13 mouse cellular contexts compared by ENCODE assay signal in genomic region chr12:112927265-112927664, GRCm38 (mm10). TPM values are rescaled to one million over a fixed set of nuclear protein-coding genes. Genes with fewer than 3 reads are reported as not detected.
DNase-seq lines count a peak whose midpoint lies in the region; ATAC-seq and TF ChIP-seq lines count a peak whose summit lies in the region.
"Had no signal": no experiment of that assay in that cellular context is flagged by ENCODE, and none has a peak within 500 bp of the region (broad histone marks: within the 10 kb centered on the region; RNA-seq: fewer than 3 reads in every experiment).

No protein-coding gene starts in this region.

- WGBS in kidney, embryonic 15.5 days, result 54% methylated on average over 14 of the region's 14 CpGs
- WGBS in kidney, adult 2 months, result 49% methylated on average over 14 of the region's 14 CpGs
- 51% methylated on average over 14 of the region's 14 CpGs for WGBS in embryonic facial prominence, embryonic 13.5 days
- 60% methylated on average over 14 of the region's 14 CpGs for WGBS in hindbrain, postnatal 0 days
- WGBS in neural tube, embryonic 13.5 days, result 73% methylated on average over 14 of the region's 14 CpGs
- 84% methylated on average over 14 of the region's 14 CpGs for WGBS in intestine, postnatal 0 days

- H3K9ac ChIP-seq in kidney, embryonic 15.5 days, result no peak overlapping the region
- 0 out of 2 replicates have a peak overlapping the region, but pooled peaks have one; percentile 7 for H3K9ac ChIP-seq in embryonic facial prominence, embryonic 13.5 days
- H3K9ac ChIP-seq in hindbrain, postnatal 0 days (replicated peaks; ENCODE audit: low read length), result no peak overlapping the region
- peak overlapping the region; percentile 83 for H3K9ac ChIP-seq in neural tube, embryonic 13.5 days
- H3K9ac ChIP-seq in intestine, postnatal 0 days (ENCODE audit: low read depth, low read length), result no peak overlapping the region

- peaks cover 78% of the 10 kb centered on the region for H3K27me3 ChIP-seq in kidney, embryonic 15.5 days
- H3K27me3 ChIP-seq in kidney, adult 2 months (replicated peaks; ENCODE audit: control insufficient read depth, insufficient read depth, low read length), result peaks cover 2% of the 10 kb centered on the region; the same call in 1 of the 2 replicates
- peaks cover 66% of the 10 kb centered on the region for H3K27me3 ChIP-seq in embryonic facial prominence, embryonic 13.5 days
- H3K27me3 ChIP-seq in hindbrain, postnatal 0 days (ENCODE audit: insufficient read depth, low read length), result no peaks in the 10 kb centered on the region; the same call in 1 of the 2 replicates
- H3K27me3 ChIP-seq in neural tube, embryonic 13.5 days, result peaks cover 51% of the 10 kb centered on the region
- peaks cover 37% of the 10 kb centered on the region for H3K27me3 ChIP-seq in intestine, postnatal 0 days (replicated peaks; ENCODE audit: control insufficient read depth, insufficient read depth, low read length)

- H3K27ac ChIP-seq in kidney, embryonic 15.5 days, result no peak overlapping the region
- H3K27ac ChIP-seq in kidney, adult 2 months (ENCODE audit: insufficient read depth, low read depth, low read length), result no peak overlapping the region
- H3K27ac ChIP-seq in embryonic facial prominence, embryonic 13.5 days, result no peak overlapping the region
- no peak overlapping the region for H3K27ac ChIP-seq in hindbrain, postnatal 0 days
- H3K27ac ChIP-seq in neural tube, embryonic 13.5 days (replicated peaks), result no peak overlapping the region
- no peak overlapping the region for H3K27ac ChIP-seq in intestine, postnatal 0 days (ENCODE audit: low read depth, low read length)

- ATAC-seq in kidney, embryonic 15.5 days (replicated peaks; ENCODE audit: low FRiP score), result no peak
- no peak for ATAC-seq in embryonic facial prominence, embryonic 13.5 days (ENCODE audit: insufficient number of reproducible peaks, insufficient read depth, low FRiP score, low TSS enrichment, low read depth)
- ATAC-seq in hindbrain, postnatal 0 days, result no peak
- no peak for ATAC-seq in neural tube, embryonic 13.5 days (ENCODE audit: low read depth)
- no peak for ATAC-seq in intestine, postnatal 0 days

- H3K4me3 ChIP-seq in kidney, embryonic 15.5 days (replicated peaks), result no peak overlapping the region
- H3K4me3 ChIP-seq in kidney, adult 2 months (ENCODE audit: insufficient read depth, low read depth, low read length), result no peak overlapping the region
- peak overlapping the region; percentile 63 for H3K4me3 ChIP-seq in embryonic facial prominence, embryonic 13.5 days
- H3K4me3 ChIP-seq in hindbrain, postnatal 0 days (ENCODE audit: low read length), result no peak overlapping the region
- peak overlapping the region; percentile 68; the same call in 1 of the 2 replicates for H3K4me3 ChIP-seq in neural tube, embryonic 13.5 days
- no peak overlapping the region for H3K4me3 ChIP-seq in intestine, postnatal 0 days (ENCODE audit: low read depth, low read length)
- H3K4me3 ChIP-seq: erythroblast, embryonic 14.5 days had no signal

- DNase-seq in kidney, adult 2 months, result no peak
- DNase-seq in hindbrain, postnatal 0 days (ENCODE audit: low spot score), result no peak
- no peak for DNase-seq in layer of hippocampus, postnatal 10 days (ENCODE audit: low spot score in 2 of 2)
- DNase-seq in adrenal gland, postnatal 25 days, result no peak
- DNase-seq: adrenal gland, adult 2 months; cerebellum, adult 2 months; layer of hippocampus, postnatal 36 days; thymus, postnatal 4 days had no signal

- no peaks in the 10 kb centered on the region for H3K9me3 ChIP-seq in kidney, embryonic 15.5 days (replicated peaks)
- H3K9me3 ChIP-seq in embryonic facial prominence, embryonic 13.5 days, result no peaks in the 10 kb centered on the region
- H3K9me3 ChIP-seq in hindbrain, postnatal 0 days (ENCODE audit: low read length), result no peaks in the 10 kb centered on the region
- no peaks in the 10 kb centered on the region for H3K9me3 ChIP-seq in neural tube, embryonic 13.5 days
- H3K9me3 ChIP-seq in intestine, postnatal 0 days (ENCODE audit: control insufficient read depth), result no peaks in the 10 kb centered on the region

- no peak for TF ChIP-seq POLR2A in kidney, adult 2 months (IDR thresholded peaks at IDR 0.05; ENCODE audit: low read depth, low read length)

- no peaks in the 10 kb centered on the region for H3K36me3 ChIP-seq in kidney, embryonic 15.5 days
- no peaks in the 10 kb centered on the region for H3K36me3 ChIP-seq in kidney, adult 2 months (ENCODE audit: control insufficient read depth, insufficient read depth, low read length)
- H3K36me3 ChIP-seq in embryonic facial prominence, embryonic 13.5 days, result no peaks in the 10 kb centered on the region
- no peaks in the 10 kb centered on the region for H3K36me3 ChIP-seq in hindbrain, postnatal 0 days (ENCODE audit: insufficient read depth, low read length)
- no peaks in the 10 kb centered on the region for H3K36me3 ChIP-seq in neural tube, embryonic 13.5 days
- H3K36me3 ChIP-seq in intestine, postnatal 0 days (ENCODE audit: control insufficient read depth, insufficient read depth), result no peaks in the 10 kb centered on the region

- no peak for TF ChIP-seq CTCF in kidney, adult 2 months (conservative IDR thresholded peaks at IDR 0.05; ENCODE audit: insufficient read depth, insufficient read length, low read depth, low read length)
- no peak for TF ChIP-seq CTCF in hindbrain, postnatal 0 days (IDR thresholded peaks at IDR 0.05; ENCODE audit: low read depth)
- no peak for TF ChIP-seq CTCF in intestine, postnatal 0 days (IDR thresholded peaks at IDR 0.05; ENCODE audit: low read depth)

- H3K4me2 ChIP-seq in kidney, embryonic 15.5 days, result 0 out of 2 replicates have a peak overlapping the region, but pooled peaks have one; percentile 4
- peak overlapping the region; percentile 98 for H3K4me2 ChIP-seq in embryonic facial prominence, embryonic 13.5 days
- peak overlapping the region; percentile 72 for H3K4me2 ChIP-seq in hindbrain, postnatal 0 days (ENCODE audit: low read depth, low read length)
- H3K4me2 ChIP-seq in neural tube, embryonic 13.5 days, result peak overlapping the region; percentile 81
- H3K4me2 ChIP-seq in intestine, postnatal 0 days (replicated peaks; ENCODE audit: low read depth), result no peak overlapping the region

- H3K4me1 ChIP-seq in kidney, embryonic 15.5 days, result peaks cover 39% of the 10 kb centered on the region
- no peaks in the 10 kb centered on the region for H3K4me1 ChIP-seq in kidney, adult 2 months (ENCODE audit: control insufficient read depth, insufficient read depth, low read length)
- H3K4me1 ChIP-seq in embryonic facial prominence, embryonic 13.5 days, result peaks cover 31% of the 10 kb centered on the region
- peaks cover 9% of the 10 kb centered on the region; the same call in 1 of the 2 replicates for H3K4me1 ChIP-seq in hindbrain, postnatal 0 days (ENCODE audit: insufficient read depth, low read length)
- peaks cover 64% of the 10 kb centered on the region for H3K4me1 ChIP-seq in neural tube, embryonic 13.5 days (replicated peaks)
- peaks cover 6% of the 10 kb centered on the region; the same call in 1 of the 2 replicates for H3K4me1 ChIP-seq in intestine, postnatal 0 days (replicated peaks; ENCODE audit: control insufficient read depth, insufficient read depth, low read length)

RNA-seq across cellular contexts. Expression of gene Jag2, which starts 2.3 kb away (rescaled TPM):
- polyA plus RNA-seq in kidney, embryonic 15.5 days (2015; fragmentation: Nextera tagmentation; extraction: Ambion mirVana), result 3.0 and 3.5 TPM in 2 replicates
- polyA plus RNA-seq in kidney, adult 2 months (2012; rRNA removed), result 10.1 and 10.6 TPM in 2 replicates
- 7.4 and 11.5 TPM in 2 replicates for polyA plus RNA-seq in embryonic facial prominence, embryonic 13.5 days (2015; fragmentation: Nextera tagmentation; extraction: Ambion mirVana)
- 63.4 and 88.4 TPM in 2 replicates for total RNA-seq in hindbrain, postnatal 0 days (2014; rRNA removed)
- 7.7 and 8.5 TPM in 2 replicates for polyA plus RNA-seq in hindbrain, postnatal 0 days (2015; fragmentation: Nextera tagmentation; extraction: Ambion mirVana)
- polyA plus RNA-seq in neural tube, embryonic 13.5 days (2015; fragmentation: Nextera tagmentation; extraction: Ambion mirVana), result 8.6 and 9.6 TPM in 2 replicates
- 1.4 and 1.6 TPM in 2 replicates for polyA plus RNA-seq in intestine, postnatal 0 days (2015; fragmentation: Nextera tagmentation; extraction: Ambion mirVana)
- 10 to 100 TPM; 51.6 to 66.5 TPM for total RNA-seq in layer of hippocampus, postnatal 10 days (2021)
- 7.6 and 8.4 TPM in 2 replicates for total RNA-seq in adrenal gland, postnatal 25 days (2021)
- polyA plus RNA-seq: erythroblast, embryonic 14.5 days had no signal

RNA-seq across cellular contexts. Expression of gene Nudt14, which starts 14.7 kb away (rescaled TPM):
- 87.5 and 88.5 TPM in 2 replicates for polyA plus RNA-seq in kidney, embryonic 15.5 days (2015; fragmentation: Nextera tagmentation; extraction: Ambion mirVana)
- polyA plus RNA-seq in kidney, adult 2 months (2012; rRNA removed), result 66.1 and 73.0 TPM in 2 replicates
- 83.4 and 103 TPM in 2 replicates for polyA plus RNA-seq in embryonic facial prominence, embryonic 13.5 days (2015; fragmentation: Nextera tagmentation; extraction: Ambion mirVana)
- total RNA-seq in hindbrain, postnatal 0 days (2014; rRNA removed), result 29.0 and 29.4 TPM in 2 replicates
- polyA plus RNA-seq in hindbrain, postnatal 0 days (2015; fragmentation: Nextera tagmentation; extraction: Ambion mirVana), result 51.7 and 54.8 TPM in 2 replicates
- 55.1 and 74.8 TPM in 2 replicates for polyA plus RNA-seq in neural tube, embryonic 13.5 days (2015; fragmentation: Nextera tagmentation; extraction: Ambion mirVana)
- polyA plus RNA-seq in intestine, postnatal 0 days (2015; fragmentation: Nextera tagmentation; extraction: Ambion mirVana), result 90.6 and 92.1 TPM in 2 replicates
- 10 to 100 TPM; 11.6 to 13.8 TPM for total RNA-seq in layer of hippocampus, postnatal 10 days (2021)
- 26.6 and 40.7 TPM in 2 replicates for total RNA-seq in adrenal gland, postnatal 25 days (2021)

RNA-seq across cellular contexts. Expression of gene Btbd6, which starts 49.0 kb away (rescaled TPM):
- 24.7 and 25.3 TPM in 2 replicates for polyA plus RNA-seq in kidney, embryonic 15.5 days (2015; fragmentation: Nextera tagmentation; extraction: Ambion mirVana)
- 31.8 and 45.2 TPM in 2 replicates for polyA plus RNA-seq in kidney, adult 2 months (2012; rRNA removed)
- polyA plus RNA-seq in embryonic facial prominence, embryonic 13.5 days (2015; fragmentation: Nextera tagmentation; extraction: Ambion mirVana), result 29.3 and 29.5 TPM in 2 replicates
- total RNA-seq in hindbrain, postnatal 0 days (2014; rRNA removed), result 71.0 and 76.1 TPM in 2 replicates
- 52.1 and 52.9 TPM in 2 replicates for polyA plus RNA-seq in hindbrain, postnatal 0 days (2015; fragmentation: Nextera tagmentation; extraction: Ambion mirVana)
- 35.0 and 41.4 TPM in 2 replicates for polyA plus RNA-seq in neural tube, embryonic 13.5 days (2015; fragmentation: Nextera tagmentation; extraction: Ambion mirVana)
- 13.1 and 13.3 TPM in 2 replicates for polyA plus RNA-seq in intestine, postnatal 0 days (2015; fragmentation: Nextera tagmentation; extraction: Ambion mirVana)
- 10 to 100 TPM; 52.1 to 57.5 TPM for total RNA-seq in layer of hippocampus, postnatal 10 days (2021)
- 21.7 and 26.8 TPM in 2 replicates for total RNA-seq in adrenal gland, postnatal 25 days (2021)

RNA-seq across cellular contexts. Expression of gene Gpr132, which starts 59.2 kb away (rescaled TPM):
- polyA plus RNA-seq in kidney, embryonic 15.5 days (2015; fragmentation: Nextera tagmentation; extraction: Ambion mirVana), result 0.12 and 0.14 TPM in 2 replicates
- 1.7 and 4.6 TPM in 2 replicates for polyA plus RNA-seq in kidney, adult 2 months (2012; rRNA removed)
- polyA plus RNA-seq in embryonic facial prominence, embryonic 13.5 days (2015; fragmentation: Nextera tagmentation; extraction: Ambion mirVana), result 0.17 TPM in 1 of 2 replicates, not detected in the other
- total RNA-seq in hindbrain, postnatal 0 days (2014; rRNA removed), result 0.10 TPM in 1 of 2 replicates, not detected in the other
- polyA plus RNA-seq in hindbrain, postnatal 0 days (2015; fragmentation: Nextera tagmentation; extraction: Ambion mirVana), result 0.05 TPM in 1 of 2 replicates, not detected in the other
- not detected in 2 replicates for polyA plus RNA-seq in neural tube, embryonic 13.5 days (2015; fragmentation: Nextera tagmentation; extraction: Ambion mirVana)
- polyA plus RNA-seq in intestine, postnatal 0 days (2015; fragmentation: Nextera tagmentation; extraction: Ambion mirVana), result 0.25 and 0.30 TPM in 2 replicates
- not detected for total RNA-seq in layer of hippocampus, postnatal 10 days (2021)
- total RNA-seq in adrenal gland, postnatal 25 days (2021), result 0.12 TPM in 1 of 2 replicates, not detected in the other
- total RNA-seq: layer of hippocampus, postnatal 36 days had no signal

Comparison
In these comparisons a context has a peak if more than half of its experiments do, and no peak if none do; other contexts are left out.
1. H3K4me3 ChIP-seq: peak in embryonic facial prominence, embryonic 13.5 days (single experiment) and neural tube, embryonic 13.5 days (single experiment); none in kidney, embryonic 15.5 days (single experiment), kidney, adult 2 months (single experiment), hindbrain, postnatal 0 days (single experiment) and intestine, postnatal 0 days (single experiment).
2. H3K9ac ChIP-seq: peak in embryonic facial prominence, embryonic 13.5 days (single experiment) and neural tube, embryonic 13.5 days (single experiment); none in kidney, embryonic 15.5 days (single experiment), hindbrain, postnatal 0 days (single experiment) and intestine, postnatal 0 days (single experiment).